Mouse (Mus musculus) heart, embryonic 11.5 days (tissue): ENCODE results near the gene Slc47a1. TPM values are rescaled to one million over a fixed set of nuclear protein-coding genes. Genes with fewer than 3 reads are reported as not detected.

ENCODE experiments used
- ATAC-seq: fragments of 200-750 bp; cut with Nextera tagmentation; replicated peaks from 2 replicates; pipeline ENCODE4 v1.8.0; 2017; ENCODE audit warnings: moderate library complexity; ENCODE audit not compliant: insufficient number of reproducible peaks, low FRiP score, low TSS enrichment
- H3K27ac ChIP-seq: fragments of 300-500 bp; sonication (generic); 2 replicates; pipeline ENCODE4 v1.5.1; 2014; ENCODE audit warnings: mild to moderate bottlenecking, low read depth, low read length
- H3K27me3 ChIP-seq: fragments of 300-500 bp; sonication (generic); 2 replicates; pipeline ENCODE4 v1.6.1; 2014; ENCODE audit warnings: mild to moderate bottlenecking, low read length, mixed read lengths; ENCODE audit not compliant: control insufficient read depth, insufficient read depth
- H3K36me3 ChIP-seq: fragments of 300-500 bp; sonication (generic); 2 replicates; pipeline ENCODE4 v1.6.1; 2014; ENCODE audit warnings: mild to moderate bottlenecking, low read length, moderate library complexity, mixed read lengths; ENCODE audit not compliant: control insufficient read depth, insufficient read depth
- H3K4me1 ChIP-seq: fragments of 300-500 bp; sonication (generic); 2 replicates; pipeline ENCODE4 v1.6.1; 2014; ENCODE audit warnings: low read length; ENCODE audit not compliant: control insufficient read depth, insufficient read depth
- H3K4me2 ChIP-seq: fragments of 300-500 bp; sonication (generic); 2 replicates; pipeline ENCODE4 v1.6.1; 2014; ENCODE audit warnings: mild to moderate bottlenecking, moderate library complexity
- H3K4me3 ChIP-seq: fragments of 300-500 bp; sonication (generic); 2 replicates; pipeline ENCODE4 v1.5.1; 2014; ENCODE audit warnings: low read depth, low read length
- H3K9ac ChIP-seq: fragments of 300-500 bp; sonication (generic); 2 replicates; pipeline ENCODE4 v1.6.1; 2014; ENCODE audit warnings: mild to moderate bottlenecking, low read depth, low read length, moderate library complexity
- H3K9me3 ChIP-seq: fragments of 300-500 bp; sonication (generic); replicated peaks from 2 replicates; pipeline ENCODE4 v1.6.1; 2016; ENCODE audit warnings: low read length; ENCODE audit not compliant: control insufficient read depth
- WGBS: fragments of 180-500 bp; shearing (Covaris S2); extraction: QIAGEN DNeasy Blood & Tissue Kit; methylation state at CpG from one replicate; pipeline ENCODE4 v1.1.7; 2014; ENCODE audit not compliant: insufficient replicate concordance; 5-methylcytosine and 5-hydroxymethylcytosine counted together
- polyA plus RNA-seq: library from polyadenylated mRNA; unstranded; fragments of >200 nt; fragmentation: Nextera tagmentation; extraction: Ambion mirVana; gene quantifications from 2 replicates; pipeline ENCODE4 v1.2.1, GENCODE M21; 2014

Slc47a1 gene
- polyA plus RNA-seq, 1 experiment from 2014 or later: 20.2 TPM

DNA sequence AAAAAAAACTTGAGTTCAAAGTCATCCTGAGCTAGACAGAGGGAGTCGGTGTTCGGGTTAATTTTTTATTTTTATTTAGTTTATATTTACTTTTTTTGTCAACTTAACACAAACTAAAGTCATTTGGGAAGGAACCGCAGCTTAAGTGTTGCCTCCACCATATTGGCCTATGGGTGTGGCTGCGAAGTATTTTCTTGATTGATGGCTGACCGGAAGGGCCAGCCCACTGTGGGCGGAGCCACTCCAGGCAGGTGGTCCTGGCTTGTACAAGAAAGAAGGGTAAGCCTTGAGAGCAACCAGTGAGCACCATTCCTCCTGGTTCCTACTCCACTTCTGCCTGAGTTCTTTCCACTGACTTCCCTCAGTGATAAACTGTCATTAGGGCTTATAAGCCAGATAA lies 14.0 kb downstream of the Slc47a1 start:
- Histone ChIP-seq H3K36me3 (no peaks in the 10 kb centered on the region), H3K4me1 (peaks cover 30% of the 10 kb centered on the region), H3K9ac (no peak overlapping the region), H3K4me3 (no peak overlapping the region), H3K27me3 (no peaks in the 10 kb centered on the region), H3K4me2 (no peak overlapping the region), H3K27ac (no peak overlapping the region), H3K9me3 (no peaks in the 10 kb centered on the region)
- ATAC-seq: no peak
- WGBS: 82% methylated on average over 6 of the region's 6 CpGs

DNA sequence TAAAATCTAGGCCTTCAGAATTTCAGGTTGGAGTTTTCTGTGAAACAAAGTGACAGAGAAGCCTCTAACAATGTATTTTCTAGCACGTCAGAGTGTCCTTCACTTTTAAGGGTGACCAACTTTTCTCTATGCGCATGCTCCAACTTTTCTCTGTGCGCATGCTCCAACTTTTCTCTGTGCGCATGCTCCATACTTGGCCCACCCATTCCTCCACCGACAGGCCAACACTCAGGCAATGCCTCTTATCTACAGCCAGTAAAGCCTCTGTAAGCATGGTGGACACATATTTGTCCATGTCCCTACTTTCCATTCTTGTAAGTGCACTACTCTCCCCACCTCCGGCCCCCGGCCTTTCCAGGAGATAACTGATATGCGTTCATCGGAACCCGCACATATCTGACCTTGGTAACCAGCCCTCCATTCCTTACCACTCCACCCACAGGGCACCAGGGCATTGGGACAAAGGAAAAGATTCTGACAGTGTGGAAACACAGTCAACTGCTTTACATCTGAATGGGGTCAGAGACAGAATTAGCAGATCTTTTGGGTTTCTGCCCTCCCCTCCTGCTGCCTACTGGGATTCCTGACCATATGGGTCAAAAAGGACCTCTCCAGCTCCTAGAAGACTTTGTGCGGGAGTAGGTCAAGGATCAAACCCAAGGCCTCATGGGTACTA lies 16.5 kb downstream of the Slc47a1 start:
- no peak overlapping the region for H3K9ac ChIP-seq
- H3K27me3 ChIP-seq: no peaks in the 10 kb centered on the region
- WGBS: 69% methylated on average over 11 of the region's 11 CpGs
- H3K4me1 ChIP-seq: peaks cover 17% of the 10 kb centered on the region
- H3K9me3 ChIP-seq: no peaks in the 10 kb centered on the region
- H3K4me3 ChIP-seq: no peak overlapping the region
- H3K27ac ChIP-seq: peak overlapping the region; percentile 25; the same call in 1 of the 2 replicates
- no peak overlapping the region for H3K4me2 ChIP-seq
- ATAC-seq: no peak
- H3K36me3 ChIP-seq: no peaks in the 10 kb centered on the region

DNA sequence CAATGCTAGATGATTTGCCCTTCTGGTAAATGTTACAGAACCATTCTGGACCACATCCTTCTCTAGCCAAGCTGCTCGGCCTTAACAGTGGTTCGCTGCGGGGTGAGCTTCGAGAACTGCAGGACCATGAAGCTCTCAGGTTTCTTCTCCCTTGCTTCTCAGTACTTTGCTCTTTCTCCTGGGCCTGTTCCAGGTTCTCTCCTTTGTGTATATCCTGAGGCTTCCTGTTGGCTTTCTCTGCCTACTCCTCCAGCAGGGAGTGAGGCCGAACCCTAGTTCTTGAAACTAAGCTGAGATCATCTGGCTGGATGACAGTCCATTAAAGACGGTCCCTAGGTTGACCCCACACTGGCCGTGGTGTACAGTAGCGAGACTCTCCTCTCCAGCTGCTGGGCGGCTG lies 21.5 kb downstream of the Slc47a1 start:
- no peak overlapping the region for H3K9ac ChIP-seq
- no peak overlapping the region for H3K27ac ChIP-seq
- H3K9me3 ChIP-seq: no peaks in the 10 kb centered on the region
- no peak overlapping the region for H3K4me3 ChIP-seq
- 89% methylated on average over 9 of the region's 9 CpGs for WGBS
- ATAC-seq: no peak
- no peaks in the 10 kb centered on the region for H3K27me3 ChIP-seq
- H3K4me2 ChIP-seq: no peak overlapping the region
- no peaks in the 10 kb centered on the region for H3K4me1 ChIP-seq
- no peaks in the 10 kb centered on the region; the same call in 1 of the 2 replicates for H3K36me3 ChIP-seq

DNA sequence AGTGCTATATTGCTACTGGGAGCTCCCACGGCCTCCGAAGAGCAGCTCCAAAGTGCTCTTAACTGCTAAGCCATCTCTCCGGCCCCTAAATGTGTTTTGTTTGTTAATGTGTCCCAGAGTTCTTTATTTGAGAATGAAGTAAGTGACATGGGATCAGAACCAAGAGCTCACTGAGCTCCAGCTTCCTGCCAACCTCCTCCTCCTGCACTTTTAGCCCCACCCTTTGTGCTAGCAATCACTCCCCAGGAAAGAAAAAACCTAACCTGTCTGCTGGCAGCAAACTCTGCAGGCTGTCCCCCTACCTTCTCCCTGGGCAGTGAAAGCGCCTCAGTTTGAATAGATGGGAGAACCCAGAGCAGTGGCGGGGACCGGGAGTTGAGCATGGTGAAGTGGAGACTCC lies 22.0 kb downstream of the Slc47a1 start:
- Histone ChIP-seq H3K27me3 (no peaks in the 10 kb centered on the region), H3K4me1 (no peaks in the 10 kb centered on the region), H3K4me2 (no peak overlapping the region), H3K36me3 (no peaks in the 10 kb centered on the region; the same call in 1 of the 2 replicates), H3K4me3 (no peak overlapping the region), H3K9me3 (no peaks in the 10 kb centered on the region), H3K9ac (no peak overlapping the region), H3K27ac (no peak overlapping the region)
- WGBS: 73% methylated on average over 6 of the region's 6 CpGs
- ATAC-seq: no peak

DNA sequence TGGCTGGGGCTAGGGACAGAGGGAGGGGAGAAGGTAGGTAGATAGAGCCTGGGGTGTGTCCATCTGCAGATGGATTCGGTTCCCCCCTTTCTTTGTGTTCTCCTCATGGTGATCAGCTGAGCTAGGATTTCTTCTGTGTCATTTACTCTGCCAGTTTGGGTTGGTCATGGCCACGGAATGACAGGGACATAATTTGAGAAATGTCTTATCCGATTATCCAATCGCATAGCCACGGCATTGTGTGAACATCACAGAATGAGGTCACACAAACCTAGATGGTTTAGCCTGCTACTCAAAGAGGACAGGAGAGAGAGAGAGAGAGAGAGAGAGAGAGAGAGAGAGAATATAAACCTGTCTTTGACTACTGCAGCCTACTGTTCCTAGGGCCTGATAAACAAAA lies 22.8 kb downstream of the Slc47a1 start:
- H3K4me2 ChIP-seq: no peak overlapping the region
- no peaks in the 10 kb centered on the region for H3K27me3 ChIP-seq
- no peaks in the 10 kb centered on the region for H3K4me1 ChIP-seq
- H3K27ac ChIP-seq: no peak overlapping the region
- no peak overlapping the region for H3K4me3 ChIP-seq
- 82% methylated on average over 5 of the region's 5 CpGs for WGBS
- no peaks in the 10 kb centered on the region; the same call in 1 of the 2 replicates for H3K36me3 ChIP-seq
- H3K9ac ChIP-seq: no peak overlapping the region
- no peaks in the 10 kb centered on the region for H3K9me3 ChIP-seq
- ATAC-seq: no peak

DNA sequence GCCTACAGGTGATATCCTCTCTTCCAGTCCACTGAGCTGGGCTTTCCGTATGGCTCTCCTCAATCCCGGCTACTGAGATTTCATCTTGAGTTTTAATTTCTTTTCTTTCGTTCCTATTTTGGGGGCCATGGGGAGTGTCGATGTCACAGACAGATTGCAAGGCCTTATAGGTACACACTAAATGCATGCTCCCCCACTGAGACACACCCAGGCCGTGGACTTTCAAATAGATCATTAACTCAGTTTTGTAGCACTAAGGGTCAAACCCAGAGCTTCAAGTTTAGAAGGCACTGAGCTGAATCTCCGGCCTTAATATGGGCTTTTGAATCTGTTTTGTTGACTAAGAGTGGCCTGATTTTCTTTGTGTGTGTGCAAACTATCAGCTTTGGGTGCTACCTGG lies 23.8 kb downstream of the Slc47a1 start:
- Histone ChIP-seq H3K27me3 (no peaks in the 10 kb centered on the region), H3K4me1 (no peaks in the 10 kb centered on the region), H3K27ac (no peak overlapping the region), H3K4me2 (no peak overlapping the region), H3K9me3 (no peaks in the 10 kb centered on the region), H3K36me3 (no peaks in the 10 kb centered on the region; the same call in 1 of the 2 replicates), H3K4me3 (no peak overlapping the region), H3K9ac (no peak overlapping the region)
- ATAC-seq: no peak
- WGBS: 77% methylated on average over 6 of the region's 6 CpGs

DNA sequence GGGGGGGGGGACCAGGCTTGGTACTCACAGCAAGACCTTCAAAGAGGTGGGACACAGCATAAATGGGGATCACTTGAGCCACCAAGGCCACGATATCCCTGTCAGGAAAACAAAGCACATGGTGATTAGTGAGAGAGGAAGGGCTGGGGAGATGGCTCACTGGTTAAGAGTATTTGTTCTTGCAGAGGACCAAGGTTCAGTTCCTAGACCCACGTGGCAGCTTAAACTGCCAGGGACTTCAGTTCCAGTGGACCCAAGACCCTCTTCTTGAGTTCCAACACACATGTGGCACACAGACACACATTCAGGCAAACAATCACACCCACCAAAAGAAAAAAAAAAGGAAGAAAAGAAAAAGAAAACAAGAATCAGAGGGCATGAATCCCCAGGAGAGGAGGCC lies 25.1 kb downstream of the Slc47a1 start:
- WGBS: 69% methylated on average over 2 of the region's 2 CpGs
- H3K27me3 ChIP-seq: 0 out of 2 replicates have a peak, but pooled peaks cover 3% of the 10 kb centered on the region
- H3K9ac ChIP-seq: no peak overlapping the region
- no peak overlapping the region for H3K4me3 ChIP-seq
- H3K27ac ChIP-seq: no peak overlapping the region
- no peaks in the 10 kb centered on the region for H3K4me1 ChIP-seq
- no peak for ATAC-seq
- no peaks in the 10 kb centered on the region; the same call in 1 of the 2 replicates for H3K36me3 ChIP-seq
- H3K4me2 ChIP-seq: no peak overlapping the region
- H3K9me3 ChIP-seq: no peaks in the 10 kb centered on the region

DNA sequence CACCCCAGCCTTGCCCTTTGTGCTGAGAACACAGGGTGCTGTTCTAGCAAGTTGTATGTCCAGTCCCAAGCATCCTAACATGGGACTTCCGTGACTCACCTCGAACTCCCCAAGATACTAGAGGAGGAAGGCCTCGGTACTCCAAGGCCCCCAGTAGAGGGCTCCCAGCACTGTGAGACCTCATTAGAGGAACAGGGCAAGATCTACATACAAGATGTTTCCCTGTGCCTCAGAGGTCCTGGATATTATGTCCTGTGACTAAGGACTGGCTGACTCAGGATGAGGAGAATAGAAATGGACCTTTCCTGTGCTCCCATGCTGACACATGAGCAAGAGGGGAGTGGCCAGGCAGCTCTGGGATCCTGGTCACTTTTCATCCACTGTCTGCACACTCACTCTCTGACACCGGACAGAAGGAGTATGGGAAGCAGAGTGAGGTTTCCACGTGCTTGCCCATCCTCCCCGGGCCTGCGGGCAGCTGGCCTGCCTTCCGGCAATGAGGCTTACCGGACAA lies 25.9 kb downstream of the Slc47a1 start:
- H3K4me1 ChIP-seq: no peaks in the 10 kb centered on the region
- 48% methylated on average over 9 of the region's 9 CpGs for WGBS
- H3K9ac ChIP-seq: no peak overlapping the region
- H3K4me2 ChIP-seq: no peak overlapping the region
- H3K27me3 ChIP-seq: 0 out of 2 replicates have a peak, but pooled peaks cover 3% of the 10 kb centered on the region
- no peaks in the 10 kb centered on the region for H3K9me3 ChIP-seq
- no peak overlapping the region for H3K4me3 ChIP-seq
- ATAC-seq: no peak
- no peak overlapping the region for H3K27ac ChIP-seq
- no peaks in the 10 kb centered on the region; the same call in 1 of the 2 replicates for H3K36me3 ChIP-seq

DNA sequence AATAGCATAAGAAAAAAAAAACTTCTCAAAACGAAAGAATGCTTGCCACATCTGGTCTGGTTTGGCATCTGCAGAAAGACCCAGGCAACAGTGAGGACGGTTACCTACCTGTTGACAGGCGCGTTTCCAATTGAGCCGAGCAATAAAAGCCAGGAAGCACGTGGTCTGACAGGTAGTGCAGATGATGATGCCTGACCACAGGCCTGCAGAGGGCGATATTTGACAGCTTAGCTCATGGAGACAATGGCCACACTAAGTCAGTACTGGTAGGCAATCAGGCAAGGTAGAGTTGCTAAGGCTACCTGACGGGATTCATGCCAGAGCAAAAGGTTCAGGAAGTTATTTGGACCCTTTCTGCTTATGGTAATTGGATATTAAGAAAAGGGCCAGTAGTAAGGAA lies 28.8 kb downstream of the Slc47a1 start:
- no peak for ATAC-seq
- H3K36me3 ChIP-seq: no peaks in the 10 kb centered on the region; the same call in 1 of the 2 replicates
- WGBS: 8% methylated on average over 8 of the region's 8 CpGs

More for the DNA sequence above, 28.8 kb downstream of the Slc47a1 start:
- Histone ChIP-seq H3K4me2 (no peak overlapping the region), H3K27me3 (peaks cover 7% of the 10 kb centered on the region; the same call in 1 of the 2 replicates), H3K27ac (no peak overlapping the region), H3K9ac (no peak overlapping the region), H3K4me1 (no peaks in the 10 kb centered on the region), H3K4me3 (no peak overlapping the region), H3K9me3 (no peaks in the 10 kb centered on the region)
